Mouse (Mus musculus) urinary bladder, postnatal 4 days (tissue): Measurements from ENCODE around the gene Fam19a5.
A peak's percentile ranks its signal among the peaks of the same experiment; 100 is the strongest.

Experiments used
- DNase-seq, 2 experiments: peaks; one replicate each; pipeline ENCODE4 v3.0.0; 2021 to 2022; ENCODE audit warnings: low spot score in 2 of 2

The Fam19a5 gene

DNA sequence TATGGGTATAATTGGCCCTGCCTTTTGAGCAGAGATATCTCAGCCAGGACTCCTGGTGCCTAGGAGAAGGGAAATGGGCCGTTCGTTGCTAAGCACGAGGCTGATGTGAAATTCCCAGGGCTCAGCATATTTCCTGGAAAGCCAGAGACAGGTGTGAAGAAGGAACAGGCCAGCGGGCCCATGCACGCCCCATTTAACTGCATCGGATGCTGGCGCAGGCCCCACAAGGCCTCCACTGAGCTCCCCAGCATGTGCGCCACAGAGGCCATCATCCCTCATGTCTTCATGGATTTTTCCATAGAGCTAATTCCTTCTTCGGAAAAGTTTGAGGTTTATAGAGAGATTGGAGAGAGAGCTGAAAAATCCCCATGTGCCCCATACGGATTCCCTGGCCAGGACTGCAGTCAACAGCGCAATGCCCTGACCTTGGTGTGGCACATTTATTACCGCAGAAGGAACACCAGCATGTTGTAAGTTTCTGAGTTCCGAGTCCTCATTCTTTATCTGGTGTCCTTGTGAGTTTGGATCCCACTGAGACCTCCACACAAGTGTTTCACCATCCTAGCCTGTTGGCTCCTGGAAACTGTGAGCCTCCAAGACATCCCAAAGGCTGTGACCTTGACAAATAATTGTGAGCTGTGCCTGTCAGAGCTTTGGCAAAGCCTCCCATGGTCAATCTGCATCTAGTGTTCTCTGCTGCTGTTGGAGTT is 122.1 kb downstream of the Fam19a5 start:
- no peak for DNase-seq

DNA sequence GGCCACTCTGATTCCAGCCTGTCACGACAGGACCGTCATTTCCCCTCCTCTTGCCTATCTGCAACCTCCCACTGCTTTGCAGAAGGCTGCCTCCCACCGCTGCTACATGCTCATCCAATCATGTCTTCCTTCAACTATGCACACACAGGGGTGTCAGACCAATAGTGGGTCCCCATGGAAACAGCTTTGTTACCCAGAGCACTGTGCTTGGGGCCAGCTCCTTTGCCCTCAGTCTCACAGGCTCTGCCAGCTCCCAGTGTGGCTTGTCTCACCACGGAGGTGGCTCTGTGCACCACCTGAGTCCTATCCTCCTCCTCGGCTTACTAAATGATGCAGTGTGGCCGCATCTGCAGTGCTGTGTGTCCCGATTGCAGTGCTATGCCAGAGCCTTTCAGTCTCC is 123.3 kb downstream of the Fam19a5 start:
- DNase-seq: no peak

DNA sequence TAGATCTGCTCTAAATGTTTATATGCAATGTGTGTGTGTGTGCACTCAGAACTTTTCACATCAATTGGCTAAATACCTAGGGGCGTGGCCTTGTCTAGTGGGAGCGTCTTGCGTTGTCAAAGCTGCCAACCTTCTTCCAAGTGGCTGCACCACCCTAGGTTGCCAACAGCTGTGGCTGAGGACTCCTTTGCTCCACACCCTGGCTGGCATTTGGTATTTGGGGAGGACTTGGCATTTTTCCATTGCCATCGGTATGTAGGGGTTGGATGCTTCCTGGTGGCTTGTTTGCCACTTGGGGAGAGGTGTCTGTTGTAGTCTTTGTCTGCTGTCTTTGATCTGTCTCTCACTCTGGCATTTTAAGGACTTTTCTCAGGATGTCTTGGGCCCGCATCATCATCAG is 124.0 kb downstream of the Fam19a5 start:
- no peak for DNase-seq

DNA sequence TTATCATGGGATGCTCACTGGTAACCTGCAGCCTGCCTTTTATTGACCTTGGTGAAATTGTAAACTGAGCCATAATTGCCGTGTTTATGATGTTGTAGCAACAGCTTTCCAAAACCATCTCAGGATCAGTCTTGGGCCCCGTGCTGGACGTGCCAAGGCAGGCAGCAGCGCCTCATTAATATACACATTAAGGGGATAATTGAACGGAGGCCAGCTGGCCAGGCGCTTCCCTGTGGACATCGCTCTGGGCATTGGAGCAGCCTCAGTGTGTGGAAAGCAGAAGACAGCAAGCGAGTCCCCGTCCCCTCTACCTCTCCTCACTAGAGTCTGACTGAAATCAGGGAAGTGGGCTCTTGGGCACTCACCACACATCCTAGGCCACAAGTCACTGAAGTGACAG is 127.8 kb downstream of the Fam19a5 start:
- DNase-seq: no peak

DNA sequence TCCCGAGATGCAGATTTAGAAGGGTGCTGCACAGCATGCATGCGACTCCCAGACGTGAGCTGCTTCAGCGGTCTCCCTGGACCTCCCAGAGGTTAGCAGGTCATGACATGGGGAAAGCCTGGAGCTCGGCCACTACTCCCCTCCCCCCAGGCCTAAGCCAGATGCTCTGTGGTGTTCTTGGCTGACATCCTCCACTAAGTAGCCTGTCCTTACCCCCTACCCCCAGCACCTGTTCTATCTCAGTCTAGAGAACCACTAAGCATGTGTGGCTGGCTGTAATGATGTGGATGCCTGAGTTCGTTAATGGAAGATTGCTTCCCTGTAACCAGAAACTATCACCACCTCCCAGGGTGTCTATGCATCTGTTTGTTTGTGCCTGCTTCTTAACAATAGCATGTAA is 134.6 kb downstream of the Fam19a5 start:
- DNase-seq: no peak

DNA sequence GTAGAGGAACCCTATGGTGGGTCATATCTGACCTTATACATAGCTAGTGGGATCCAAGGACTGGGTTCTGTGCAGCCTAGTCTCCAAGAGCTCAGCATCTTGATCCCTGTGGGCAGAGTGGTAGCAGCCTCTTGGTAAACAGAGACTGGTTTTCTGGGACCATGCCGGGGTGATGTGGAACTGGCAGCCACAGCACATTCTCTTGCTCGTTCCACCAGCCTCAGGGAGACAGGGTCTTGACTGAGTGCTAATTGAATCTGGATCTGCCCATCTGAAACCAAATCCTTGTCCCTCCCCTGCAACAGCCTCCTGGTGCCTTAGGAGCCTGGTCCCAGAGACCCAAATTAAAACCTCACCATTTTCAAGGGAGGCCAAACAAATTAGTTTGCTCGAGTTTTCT is 138.3 kb downstream of the Fam19a5 start:
- no peak for DNase-seq

DNA sequence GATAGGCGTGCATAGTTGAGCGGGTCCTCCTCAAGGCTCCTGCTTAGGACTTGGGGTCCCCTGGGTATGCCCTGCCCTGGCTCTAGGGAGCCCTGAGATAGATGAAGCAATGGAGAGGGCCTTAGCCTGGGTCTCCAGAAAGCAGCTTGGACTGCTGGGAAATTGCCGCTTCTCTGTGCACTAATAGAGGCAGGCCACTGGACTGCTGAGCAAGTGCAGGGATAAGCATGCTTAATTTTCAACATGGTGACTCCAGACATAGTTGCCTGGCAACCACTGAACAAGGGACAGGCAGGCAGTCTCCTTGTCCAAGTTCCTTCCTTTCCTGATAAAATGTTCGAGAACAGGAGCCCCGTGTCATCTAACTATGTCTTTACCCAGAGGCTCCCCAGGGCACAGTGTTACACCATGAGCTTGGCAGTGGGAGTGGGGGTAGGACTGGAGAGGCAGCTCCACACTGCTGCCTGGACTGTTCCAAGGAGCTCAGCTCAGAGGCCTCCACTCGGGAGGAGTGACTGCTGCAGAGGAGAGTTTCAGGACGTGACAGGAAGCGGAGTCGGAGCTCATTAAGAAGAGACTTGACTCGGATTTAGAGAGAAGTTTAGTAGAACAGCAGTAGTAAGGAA is 142.4 kb downstream of the Fam19a5 start:
- DNase-seq: no peak

DNA sequence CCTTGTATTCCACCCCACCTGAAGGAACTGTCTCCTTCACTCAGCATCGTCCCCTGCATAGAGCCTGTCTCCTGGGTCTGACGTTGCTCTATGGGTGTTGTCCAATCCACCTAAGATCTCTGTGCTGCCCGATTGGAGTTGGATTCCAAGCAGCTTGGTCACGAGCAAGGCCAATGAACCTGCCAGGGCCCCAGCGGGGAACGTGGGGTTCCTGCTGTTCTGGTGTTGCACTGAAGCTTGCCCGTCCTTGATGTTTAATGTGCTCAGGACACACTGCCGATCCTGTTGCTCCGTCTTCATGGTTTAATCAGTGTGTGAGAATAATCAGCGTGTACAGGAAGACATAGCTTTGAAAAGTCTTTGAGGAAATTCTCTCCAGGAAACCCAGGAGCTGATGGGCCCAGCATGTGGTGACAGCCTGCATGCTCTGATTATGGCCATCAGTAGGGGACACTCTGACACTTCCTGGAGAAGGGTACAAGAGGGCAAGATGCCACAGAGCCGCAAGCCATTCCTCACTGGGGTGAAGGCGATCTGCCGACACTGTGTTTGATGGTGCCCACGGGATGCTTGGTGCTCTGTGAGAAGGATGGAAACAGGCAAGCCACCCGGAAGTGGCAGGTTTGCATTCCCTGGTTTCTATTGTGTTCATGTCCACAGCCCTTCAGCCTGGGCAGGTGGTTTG is 147.3 kb downstream of the Fam19a5 start:
- no peak for DNase-seq

DNA sequence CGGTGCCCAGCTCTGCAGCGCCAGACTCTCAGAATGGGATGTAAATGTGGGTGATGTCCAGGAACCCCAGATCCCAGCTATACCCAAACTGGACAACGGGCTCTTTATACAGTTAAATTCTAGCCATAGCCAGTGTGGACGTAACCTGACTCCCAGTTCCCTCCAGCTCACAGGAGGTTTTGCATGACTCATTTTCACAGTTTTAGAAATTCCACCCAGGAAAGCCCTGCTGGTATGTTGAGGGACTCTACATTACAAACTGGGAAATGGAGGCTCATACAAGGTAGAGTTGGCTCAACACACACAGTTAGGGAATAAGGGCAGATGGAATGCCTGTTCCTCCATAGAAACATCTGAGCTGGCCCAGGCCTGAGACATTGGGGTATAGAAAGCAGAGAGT is 147.9 kb downstream of the Fam19a5 start:
- DNase-seq: no peak

DNA sequence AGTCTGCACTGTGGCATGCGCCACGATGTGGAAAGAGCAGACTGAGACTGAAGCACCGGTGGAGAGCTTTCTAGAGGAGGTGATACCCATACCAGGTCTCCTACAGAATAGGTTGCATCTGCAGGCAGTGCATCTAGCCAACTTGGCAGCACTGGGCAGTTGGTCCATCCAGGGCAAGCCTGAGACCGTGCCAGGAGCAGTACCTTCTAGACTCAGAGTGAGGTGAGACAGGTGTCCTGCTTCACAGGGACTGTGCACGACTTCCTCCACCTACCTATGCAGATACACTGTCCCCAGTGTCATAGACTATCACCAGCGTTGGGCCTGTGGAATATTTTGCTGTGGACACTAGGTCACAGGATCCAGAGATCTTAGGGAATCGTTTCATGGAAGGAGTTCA is 148.3 kb downstream of the Fam19a5 start:
- DNase-seq: no peak

DNA sequence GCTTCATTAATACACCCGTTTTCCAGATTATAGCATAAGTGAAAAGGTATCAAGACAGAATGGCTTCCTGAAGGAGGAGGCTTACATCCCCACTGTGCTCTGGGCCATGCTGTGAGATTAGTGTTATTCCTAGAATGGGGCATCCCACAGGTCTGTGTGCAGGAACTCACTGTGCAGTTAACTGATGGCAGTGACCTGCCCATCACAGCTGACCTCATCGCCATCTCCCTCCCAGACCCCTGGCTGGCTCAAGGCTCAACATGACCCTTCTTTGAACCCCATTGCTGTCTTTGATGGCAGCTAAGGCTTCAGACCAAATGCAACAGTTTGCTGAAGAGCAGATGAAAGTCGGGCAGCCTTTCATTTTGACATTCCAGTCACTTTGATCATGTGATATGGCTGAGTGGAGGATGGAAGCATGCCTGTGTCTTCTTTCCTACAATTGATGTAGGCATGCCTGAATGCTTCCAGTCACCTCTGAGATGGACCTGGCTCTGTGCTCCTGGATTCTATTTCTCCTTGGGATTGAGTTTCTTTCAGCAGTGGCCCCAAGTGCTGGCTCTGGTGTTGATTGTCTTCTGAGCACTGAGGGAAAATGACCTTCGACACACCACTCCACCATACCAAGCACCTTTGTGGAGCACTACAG is 148.9 kb downstream of the Fam19a5 start:
- no peak for DNase-seq

DNA sequence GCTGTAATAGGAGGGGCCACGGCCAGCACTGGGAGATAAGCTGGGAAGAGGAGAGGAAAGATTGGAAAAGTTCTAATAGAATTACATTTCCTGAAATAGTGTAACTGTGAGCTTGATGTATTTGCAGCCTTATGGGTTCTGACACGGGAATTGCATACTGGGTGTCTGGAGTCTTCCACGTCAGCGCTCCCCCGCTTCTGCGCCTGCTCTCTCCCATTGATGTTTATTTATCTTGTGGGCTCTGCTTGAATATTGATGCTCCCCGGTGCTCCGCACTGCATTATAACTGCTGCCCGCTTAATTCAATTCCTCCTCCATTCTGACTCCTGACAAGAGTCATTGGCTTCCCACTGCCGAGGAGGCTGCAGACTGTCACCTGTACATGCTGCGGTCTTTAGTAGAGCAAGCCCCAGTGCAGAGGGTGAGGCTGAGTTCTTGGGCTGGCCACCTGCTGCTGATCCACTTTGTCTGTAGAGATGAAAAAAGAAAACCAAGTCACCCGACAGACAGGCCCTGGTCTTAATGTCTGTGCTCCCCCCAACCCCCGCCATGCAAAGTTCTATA is 153.4 kb downstream of the Fam19a5 start:
- DNase-seq: no peak

DNA sequence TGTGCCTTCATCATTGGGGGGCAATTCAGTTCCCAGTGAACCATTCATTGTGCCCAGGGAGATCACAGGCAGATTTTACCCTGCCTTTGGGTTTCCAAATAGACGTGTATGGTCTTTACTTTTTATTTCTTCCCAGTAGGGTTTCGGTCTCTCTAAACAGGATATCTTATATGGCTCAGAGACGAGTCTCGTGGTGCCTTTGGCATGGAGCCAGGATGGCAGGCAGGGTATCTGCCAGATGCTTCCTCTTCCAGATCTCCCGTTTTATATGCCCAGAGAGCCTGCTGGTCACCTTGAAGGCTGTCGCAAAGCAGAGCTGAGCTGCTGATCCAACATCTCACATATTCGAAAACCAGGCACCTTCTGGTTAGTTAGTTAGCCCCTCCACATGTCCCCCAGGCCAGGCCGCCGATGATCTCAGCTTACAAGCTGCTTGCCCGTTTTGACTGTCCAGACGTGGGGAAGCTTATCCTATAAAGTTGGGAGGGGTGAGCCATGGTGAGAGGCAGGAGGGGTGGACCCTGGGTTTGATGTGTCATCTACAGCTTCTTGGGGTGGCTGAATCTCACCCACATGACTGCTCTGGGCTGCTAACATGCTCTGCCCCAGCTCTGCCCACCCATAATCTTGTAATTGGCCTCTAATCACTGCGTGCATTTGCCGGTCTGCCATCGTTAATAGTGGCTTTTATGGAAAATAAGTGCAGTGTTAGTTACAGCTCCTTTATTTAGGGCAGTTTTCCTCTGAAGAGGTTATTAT is 154.6 kb downstream of the Fam19a5 start:
- no peak for DNase-seq

DNA sequence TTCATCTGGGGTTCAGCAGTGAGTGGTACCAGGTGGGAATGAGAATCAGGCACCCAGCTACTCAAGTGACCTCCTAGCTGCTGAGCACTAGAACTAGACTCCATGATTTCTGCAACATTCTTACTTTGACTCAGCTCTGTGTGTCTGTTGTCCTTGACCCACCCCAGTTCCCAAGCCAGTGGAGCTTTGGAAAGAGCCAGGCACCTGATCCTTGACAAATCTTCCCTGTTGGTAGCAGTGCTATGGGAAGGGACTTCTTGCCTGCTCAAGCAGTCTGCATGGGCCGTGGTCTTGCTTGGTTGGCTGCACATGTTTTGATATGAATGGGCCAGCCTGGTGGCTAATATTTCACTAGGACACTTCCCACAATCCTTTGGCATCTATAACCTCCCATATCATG is 158.7 kb downstream of the Fam19a5 start:
- DNase-seq: no peak

DNA sequence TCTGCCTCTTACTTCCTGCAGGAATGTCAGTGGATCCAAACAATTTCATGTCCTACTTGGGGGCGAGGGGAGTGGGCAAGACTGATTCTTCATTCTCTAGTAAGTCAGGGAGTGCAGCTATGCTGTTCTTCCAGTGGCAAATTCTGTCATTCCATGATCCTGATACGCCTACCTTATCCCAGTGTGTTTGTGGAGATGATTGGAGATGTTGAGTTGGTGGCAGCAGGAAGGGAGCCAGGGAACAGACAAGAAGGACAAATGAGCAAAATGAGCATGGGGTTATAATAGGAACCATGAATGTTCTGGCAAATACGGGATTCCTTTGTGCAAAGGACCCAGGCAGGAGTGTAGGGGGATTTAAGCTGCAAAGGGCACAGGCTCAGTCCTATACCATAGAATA is 159.2 kb downstream of the Fam19a5 start:
- DNase-seq: no peak

DNA sequence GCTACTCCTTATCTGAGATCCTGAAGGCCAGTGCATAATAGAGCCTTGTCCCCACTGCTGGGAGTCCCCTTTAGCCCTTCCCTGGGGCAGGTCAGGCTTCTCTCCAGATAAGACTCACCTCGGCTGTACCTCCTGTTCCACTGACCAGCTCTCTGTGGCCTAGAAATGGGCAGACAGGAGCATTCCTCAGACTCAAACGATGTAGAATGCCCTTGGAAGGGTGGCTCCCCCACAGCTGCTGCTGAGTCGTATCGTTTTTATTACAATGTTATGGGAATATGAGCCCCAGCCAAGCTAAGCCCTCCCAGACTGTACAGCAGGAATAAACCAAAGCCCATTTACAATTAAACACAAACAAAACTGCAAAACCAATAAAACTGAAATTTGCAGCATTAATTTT is 167.7 kb downstream of the Fam19a5 start:
- DNase-seq: peak in 1 of 2 experiments; percentile 22

DNA sequence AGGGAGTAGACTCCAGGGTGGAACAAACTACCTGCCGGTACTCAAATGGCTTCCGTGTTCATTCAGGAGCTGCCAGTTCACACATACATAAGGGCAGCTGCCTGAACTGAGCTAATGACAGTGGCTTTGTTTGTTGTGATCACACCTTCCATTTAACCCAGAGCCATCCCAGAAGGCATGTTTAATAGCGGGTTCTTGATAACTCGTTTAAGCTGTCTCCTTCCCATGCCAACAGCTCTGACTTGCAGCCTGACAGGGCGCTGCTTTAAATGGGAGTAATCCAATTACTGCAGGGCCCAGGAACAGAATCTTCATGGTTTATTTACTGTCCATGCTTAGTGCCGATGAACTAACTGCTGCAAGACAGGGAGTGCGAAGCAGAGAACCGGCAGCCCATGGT is 168.1 kb downstream of the Fam19a5 start:
- DNase-seq: no peak

DNA sequence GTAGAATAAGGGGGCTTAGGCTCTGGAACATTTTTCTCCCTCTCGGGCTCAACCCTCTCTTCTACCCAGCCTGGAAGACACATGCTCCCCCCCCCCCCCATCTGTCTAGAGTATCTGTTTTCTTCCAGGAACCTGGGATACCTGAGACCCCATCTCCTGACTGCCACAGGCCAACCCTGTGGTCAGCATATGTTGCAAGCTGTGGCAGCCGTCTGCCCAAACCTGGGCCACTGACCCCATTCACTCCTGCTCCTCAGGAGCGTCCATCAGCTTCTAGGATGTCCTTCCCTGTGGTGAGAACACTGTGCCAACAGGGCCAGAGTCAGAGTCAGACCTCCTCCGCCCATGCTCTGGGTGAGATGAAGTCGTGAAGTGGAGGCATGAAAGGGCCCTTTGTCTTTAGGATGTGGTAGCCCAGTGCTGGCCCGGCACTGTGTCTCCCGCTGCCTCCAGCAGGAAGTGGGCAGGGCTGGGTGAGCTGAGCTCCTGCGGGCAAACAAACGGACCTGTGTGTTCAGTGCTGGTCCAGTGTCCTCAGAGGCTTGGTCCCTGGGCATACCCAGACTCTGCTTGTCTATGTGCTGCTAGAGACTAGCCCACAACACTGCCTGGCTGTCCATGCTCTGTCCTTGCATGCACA is 171.1 kb downstream of the Fam19a5 start:
- DNase-seq: no peak

DNA sequence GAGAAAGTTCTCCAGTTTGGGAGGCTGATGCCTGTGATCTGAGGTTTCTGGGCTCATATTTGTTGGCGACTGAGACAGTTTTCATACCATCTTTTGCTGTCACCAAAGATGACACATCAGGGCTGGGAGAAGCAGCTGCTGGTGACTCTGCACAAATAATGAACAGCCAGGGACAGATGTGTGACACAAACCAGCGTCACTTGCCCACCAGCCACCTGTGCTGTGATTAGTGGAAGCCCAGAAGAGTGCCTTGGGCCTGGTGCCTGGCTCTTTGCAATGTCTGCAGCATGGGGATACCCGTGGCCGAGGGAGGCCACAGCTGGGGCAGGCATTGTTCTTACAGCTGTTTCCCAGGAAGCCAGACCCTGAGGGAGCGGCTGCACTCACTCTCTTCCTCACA is 173.0 kb downstream of the Fam19a5 start:
- DNase-seq: no peak

DNA sequence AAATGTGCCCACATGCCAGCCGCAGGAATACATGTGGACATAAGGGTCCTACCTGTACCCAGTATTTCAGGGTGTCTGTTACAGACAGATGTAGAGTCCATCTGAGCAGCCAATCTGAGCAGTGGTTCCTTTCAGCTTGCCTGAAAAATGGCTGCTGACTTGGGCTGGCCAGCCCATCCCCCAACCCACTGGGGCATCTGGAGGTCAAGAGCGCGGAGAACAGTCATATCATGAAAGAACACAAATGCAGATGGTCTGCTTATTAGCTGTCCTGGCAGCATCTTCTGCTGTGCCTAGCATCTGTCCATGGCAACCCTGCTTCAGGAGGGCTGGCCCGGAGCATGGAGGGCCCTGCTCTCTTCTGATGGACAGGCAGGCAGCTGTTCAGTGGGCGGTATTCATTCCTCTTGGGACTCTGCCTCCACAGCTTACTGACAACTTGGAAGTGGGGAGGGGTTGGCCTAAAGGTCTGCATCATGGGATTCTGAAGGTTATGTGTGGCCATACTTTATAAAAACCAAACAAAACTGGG is 179.4 kb downstream of the Fam19a5 start:
- no peak for DNase-seq

DNA sequence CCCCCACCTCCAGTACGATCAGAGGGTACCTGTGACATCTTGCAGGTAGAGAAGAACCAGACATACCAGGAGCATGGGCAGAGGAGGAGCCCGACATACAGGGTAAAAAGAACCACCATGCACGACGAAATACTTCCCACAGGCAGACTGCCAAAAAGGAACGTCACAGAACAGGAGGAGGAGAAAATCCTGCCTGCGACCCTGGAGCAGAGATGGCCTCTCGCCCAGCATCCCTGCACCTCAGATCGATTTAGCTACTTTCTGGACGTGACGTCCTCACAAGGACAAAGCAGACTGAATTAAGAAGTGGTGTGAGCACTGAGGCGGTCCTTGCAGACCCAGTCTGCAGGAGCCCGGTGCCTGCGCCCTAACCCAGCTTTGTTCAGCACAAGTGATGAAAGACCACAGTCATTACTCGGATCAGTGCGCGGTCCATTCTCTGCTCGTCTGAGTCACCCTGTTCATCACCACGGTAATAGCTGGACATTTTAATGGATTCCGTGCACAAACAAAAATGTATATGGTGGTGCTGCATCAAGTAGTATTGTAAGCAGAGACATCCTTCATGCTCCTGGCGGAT is 182.6 kb downstream of the Fam19a5 start:
- DNase-seq: no peak
